Mouse (Mus musculus): ENCODE measurements around the gene Dyrk2. TPM values are rescaled to one million over a fixed set of nuclear protein-coding genes. Genes with fewer than 3 reads are reported as not detected.

Dyrk2 gene
- polyA plus RNA-seq, 2 experiments: 1.8 to 3.0 TPM

DNA sequence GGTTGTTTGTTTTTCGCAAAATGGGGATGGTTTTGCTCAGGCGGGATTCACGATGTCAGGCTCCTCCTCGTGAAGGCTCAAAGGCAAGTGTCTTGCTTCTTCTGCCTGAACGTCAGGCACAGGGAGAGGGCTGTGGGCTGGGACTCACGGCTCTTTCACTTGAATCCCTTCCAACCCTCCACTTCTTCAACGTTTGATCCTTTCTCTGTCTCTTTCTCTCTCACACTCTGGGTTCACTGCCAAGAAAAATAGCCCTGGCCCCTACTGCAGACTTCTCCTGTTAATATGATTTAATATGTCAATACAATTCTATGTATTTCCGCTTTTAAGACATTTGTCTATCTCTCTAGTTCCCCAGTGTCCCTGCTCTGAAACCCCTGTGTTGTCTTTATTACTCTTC, 32.4 kb downstream of the Dyrk2 start:
- ATAC-seq (ENCODE audit: insufficient read depth): no peak
- Histone ChIP-seq H3K4me2 (ENCODE audit: low read depth) (no peak overlapping the region), H3K9ac (replicated peaks) (no peak overlapping the region), H3K27me3 (ENCODE audit: control insufficient read depth, insufficient read depth, low read length) (no peaks in the 10 kb centered on the region), H3K4me1 (replicated peaks; ENCODE audit: control insufficient read depth in 2 of 2, insufficient read depth in 2 of 2, low read length in 1 of 2) (no peaks in the 10 kb centered on the region), H3K4me3 (ENCODE audit: insufficient read depth in 1 of 2, low read depth in 2 of 2, low read length in 2 of 2) (no peak overlapping the region), H3K36me3 (replicated peaks; ENCODE audit: control insufficient read depth, insufficient read depth, low read depth) (no peaks in the 10 kb centered on the region), H3K27ac (no peak overlapping the region), H3K9me3 (ENCODE audit: control insufficient read depth, low read length) (no peaks in the 10 kb centered on the region)
- no peak for DNase-seq (ENCODE audit: low read depth in 3 of 3, low spot score in 3 of 3)
- TF ChIP-seq EP300 (IDR thresholded peaks at IDR 0.05; ENCODE audit: low read depth) (no peak), CTCF (IDR thresholded peaks at IDR 0.05; ENCODE audit: low read depth) (no peak)
- WGBS (ENCODE audit: insufficient replicate concordance): 61% methylated on average over 8 of the region's 8 CpGs

DNA sequence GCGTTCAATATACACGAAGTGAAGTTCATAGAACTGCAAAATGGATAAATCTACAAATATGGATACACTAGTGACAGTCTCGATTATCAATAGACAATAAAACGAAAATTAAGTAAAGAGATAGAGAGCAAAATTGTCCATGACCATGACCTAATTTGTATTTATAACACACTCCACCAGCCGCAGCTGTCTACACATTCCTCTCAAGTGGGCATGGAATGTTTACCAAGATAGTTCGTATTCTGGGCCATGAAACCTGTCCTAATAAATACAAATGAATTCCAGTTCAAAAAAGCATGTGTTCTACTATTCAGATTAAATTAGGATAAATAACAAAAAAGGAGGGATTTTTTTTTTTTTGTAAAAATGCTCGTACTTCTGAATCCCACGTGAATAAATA, 38.8 kb downstream of the Dyrk2 start:
- Histone ChIP-seq H3K4me2 (ENCODE audit: low read depth) (no peak overlapping the region), H3K4me3 (ENCODE audit: insufficient read depth in 1 of 2, low read depth in 2 of 2, low read length in 2 of 2) (no peak overlapping the region), H3K27ac (no peak overlapping the region), H3K9ac (replicated peaks) (no peak overlapping the region), H3K9me3 (ENCODE audit: control insufficient read depth, low read length) (no peaks in the 10 kb centered on the region), H3K4me1 (replicated peaks; ENCODE audit: control insufficient read depth in 2 of 2, insufficient read depth in 2 of 2, low read length in 1 of 2) (no peaks in the 10 kb centered on the region), H3K36me3 (replicated peaks; ENCODE audit: control insufficient read depth, insufficient read depth, low read depth) (no peaks in the 10 kb centered on the region), H3K27me3 (ENCODE audit: control insufficient read depth, insufficient read depth, low read length) (no peaks in the 10 kb centered on the region)
- no peak for TF ChIP-seq EP300 (IDR thresholded peaks at IDR 0.05; ENCODE audit: low read depth)
- TF ChIP-seq CTCF (IDR thresholded peaks at IDR 0.05; ENCODE audit: low read depth): no peak
- DNase-seq (ENCODE audit: low read depth in 3 of 3, low spot score in 3 of 3) (no peak), ATAC-seq (ENCODE audit: insufficient read depth) (no peak)
- 59% methylated on average over 8 of the region's 8 CpGs for WGBS (ENCODE audit: insufficient replicate concordance)

DNA sequence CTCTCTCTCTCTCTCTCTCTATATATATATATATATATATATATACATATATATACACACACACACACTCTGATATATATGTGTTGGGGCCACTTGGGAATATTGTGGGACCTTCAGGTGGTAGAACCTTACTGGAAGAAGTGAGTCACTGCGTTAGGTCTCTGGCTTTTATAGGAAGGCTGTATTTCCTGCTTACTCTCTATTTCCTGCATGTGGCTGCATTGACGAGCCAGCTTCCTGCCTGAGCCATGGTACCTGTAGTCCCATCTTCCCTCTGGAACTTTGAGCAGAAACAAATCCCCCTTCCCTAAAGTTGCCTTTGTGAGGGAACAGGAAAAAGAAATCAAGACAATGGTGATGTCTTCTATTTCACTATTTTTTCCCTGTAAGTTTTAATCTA, 40.4 kb downstream of the Dyrk2 start:
- 29% methylated on average over 2 of the region's 2 CpGs for WGBS (ENCODE audit: insufficient replicate concordance)

DNA sequence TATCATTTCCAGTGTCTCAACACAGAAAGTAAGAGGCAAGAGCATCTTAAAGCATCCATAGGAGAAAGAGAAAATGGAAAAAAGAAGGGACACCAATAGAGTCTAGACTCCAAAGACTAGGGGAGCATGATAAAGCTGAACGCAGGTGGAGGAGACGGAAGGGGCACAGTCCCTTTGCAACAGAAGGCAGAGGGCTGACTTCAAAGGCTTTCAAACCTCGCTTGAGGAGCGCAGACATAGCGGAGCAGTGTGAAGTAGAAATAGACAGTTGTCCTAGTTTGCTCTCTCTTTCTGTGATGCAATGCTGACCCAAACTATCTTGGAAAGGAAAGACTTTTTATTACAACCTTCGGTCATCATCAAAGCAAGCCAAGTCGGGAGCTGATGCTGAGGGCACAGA, 42.9 kb downstream of the Dyrk2 start:
- DNase-seq (ENCODE audit: low read depth in 3 of 3, low spot score in 3 of 3) (no peak), ATAC-seq (ENCODE audit: insufficient read depth) (no peak)
- 80% methylated on average over 7 of the region's 7 CpGs for WGBS (ENCODE audit: insufficient replicate concordance)
- Histone ChIP-seq H3K9ac (replicated peaks) (no peak overlapping the region), H3K36me3 (replicated peaks; ENCODE audit: control insufficient read depth, insufficient read depth, low read depth) (no peaks in the 10 kb centered on the region), H3K4me2 (ENCODE audit: low read depth) (no peak overlapping the region), H3K27ac (no peak overlapping the region), H3K4me3 (ENCODE audit: insufficient read depth in 1 of 2, low read depth in 2 of 2, low read length in 2 of 2) (no peak overlapping the region), H3K9me3 (ENCODE audit: control insufficient read depth, low read length) (no peaks in the 10 kb centered on the region), H3K4me1 (replicated peaks; ENCODE audit: control insufficient read depth in 2 of 2, insufficient read depth in 2 of 2, low read length in 1 of 2) (no peaks in the 10 kb centered on the region), H3K27me3 (ENCODE audit: control insufficient read depth, insufficient read depth, low read length) (no peaks in the 10 kb centered on the region)
- TF ChIP-seq EP300 (IDR thresholded peaks at IDR 0.05; ENCODE audit: low read depth) (no peak), CTCF (IDR thresholded peaks at IDR 0.05; ENCODE audit: low read depth) (no peak)

More for the DNA sequence above, 40.4 kb downstream of the Dyrk2 start:
- Histone ChIP-seq H3K4me3 (ENCODE audit: insufficient read depth in 1 of 2, low read depth in 2 of 2, low read length in 2 of 2) (no peak overlapping the region), H3K9ac (replicated peaks) (no peak overlapping the region), H3K27me3 (ENCODE audit: control insufficient read depth, insufficient read depth, low read length) (no peaks in the 10 kb centered on the region), H3K27ac (no peak overlapping the region), H3K4me1 (replicated peaks; ENCODE audit: control insufficient read depth in 2 of 2, insufficient read depth in 2 of 2, low read length in 1 of 2) (no peaks in the 10 kb centered on the region), H3K4me2 (ENCODE audit: low read depth) (no peak overlapping the region), H3K9me3 (ENCODE audit: control insufficient read depth, low read length) (no peaks in the 10 kb centered on the region), H3K36me3 (replicated peaks; ENCODE audit: control insufficient read depth, insufficient read depth, low read depth) (no peaks in the 10 kb centered on the region)
- ATAC-seq (ENCODE audit: insufficient read depth) (no peak), DNase-seq (ENCODE audit: low read depth in 3 of 3, low spot score in 3 of 3) (no peak)
- no peak for TF ChIP-seq EP300 (IDR thresholded peaks at IDR 0.05; ENCODE audit: low read depth)
- no peak for TF ChIP-seq CTCF (IDR thresholded peaks at IDR 0.05; ENCODE audit: low read depth)

DNA sequence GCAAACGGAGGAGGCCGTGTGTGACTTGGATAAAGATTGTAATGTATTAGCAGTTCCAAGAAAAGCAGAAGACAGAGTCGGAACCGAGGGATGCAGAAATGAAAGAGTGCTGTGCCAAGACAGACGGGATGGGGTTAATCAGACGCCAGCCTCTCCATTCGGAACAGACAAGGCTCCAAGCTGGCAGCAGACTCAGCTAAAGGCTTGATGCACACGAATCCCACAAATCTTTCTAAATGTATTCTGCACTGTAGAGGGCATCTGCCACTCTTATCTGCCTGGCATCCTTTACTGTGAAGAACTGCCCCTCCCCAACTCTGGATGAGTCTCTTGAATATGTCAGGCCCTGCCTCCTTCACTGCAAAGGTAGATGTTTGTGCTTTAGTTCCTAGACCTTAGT, 45.2 kb downstream of the Dyrk2 start:
- Histone ChIP-seq H3K4me3 (ENCODE audit: insufficient read depth in 1 of 2, low read depth in 2 of 2, low read length in 2 of 2) (no peak overlapping the region), H3K4me2 (ENCODE audit: low read depth) (no peak overlapping the region), H3K9me3 (ENCODE audit: control insufficient read depth, low read length) (no peaks in the 10 kb centered on the region), H3K36me3 (replicated peaks; ENCODE audit: control insufficient read depth, insufficient read depth, low read depth) (no peaks in the 10 kb centered on the region), H3K9ac (replicated peaks) (no peak overlapping the region), H3K27ac (no peak overlapping the region), H3K27me3 (ENCODE audit: control insufficient read depth, insufficient read depth, low read length) (no peaks in the 10 kb centered on the region), H3K4me1 (replicated peaks; ENCODE audit: control insufficient read depth in 2 of 2, insufficient read depth in 2 of 2, low read length in 1 of 2) (no peaks in the 10 kb centered on the region)
- ATAC-seq (ENCODE audit: insufficient read depth) (no peak), DNase-seq (ENCODE audit: low read depth in 3 of 3, low spot score in 3 of 3) (no peak)
- no peak for TF ChIP-seq EP300 (IDR thresholded peaks at IDR 0.05; ENCODE audit: low read depth)
- no peak for TF ChIP-seq CTCF (IDR thresholded peaks at IDR 0.05; ENCODE audit: low read depth)
- 69% methylated on average over 8 of the region's 8 CpGs for WGBS (ENCODE audit: insufficient replicate concordance)

All from liver, embryonic 14.5 days (tissue).